Mouse (Mus musculus) megakaryocyte progenitor cell, adult 5-6 weeks (primary cell): ENCODE data around the gene Jaml. TPM values are rescaled to one million over a fixed set of nuclear protein-coding genes. Genes with fewer than 3 reads are reported as not detected.

Source experiments
- ATAC-seq: replicated peaks from 2 replicates; pipeline ENCODE4 v1.8.0; 2016; ENCODE audit warnings: mild to moderate bottlenecking, moderate TSS enrichment, inconsistent platforms; ENCODE audit not compliant: poor library complexity
- total RNA-seq, 2 experiments: library from RNA; stranded (forward) in 1 of 2; stranded (reverse) in 1 of 2; fragments of 157-497, 149-512 nt in 1 of 2; fragments of 200-1000 nt in 1 of 2; gene quantifications; 2 replicates each; pipeline versions ENCODE4 v1.2.3 to v1.2.4; 2015 to 2017

Jaml gene
- total RNA-seq, 2 experiments from 2014 or later: 0.89 to 4.6 TPM

DNA sequence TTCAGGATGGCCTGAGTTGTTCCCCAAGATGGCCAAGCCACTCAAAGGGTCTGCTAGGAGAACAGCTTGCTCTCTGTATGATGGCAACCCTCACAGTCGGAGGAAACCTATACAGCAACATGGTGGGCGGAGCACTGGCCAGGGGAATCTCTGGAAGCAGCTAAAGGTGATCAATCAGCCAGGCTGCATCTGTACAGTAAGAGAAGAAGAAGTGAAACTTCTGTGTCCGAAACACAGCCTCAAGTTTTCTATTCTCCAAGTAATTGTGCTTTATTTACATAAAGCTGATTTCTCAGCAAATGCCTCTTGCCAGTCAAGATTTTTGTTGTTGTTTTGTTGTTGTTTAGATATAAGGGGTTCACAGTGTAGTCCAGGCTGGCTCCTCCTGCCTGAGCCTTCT lies 1.1 kb upstream of the Jaml start:
- no peak for ATAC-seq

GRCm38 (mm10) chr9:45083132-45083531 lies 4.1 kb downstream of the Jaml start:
- ATAC-seq: no peak

DNA sequence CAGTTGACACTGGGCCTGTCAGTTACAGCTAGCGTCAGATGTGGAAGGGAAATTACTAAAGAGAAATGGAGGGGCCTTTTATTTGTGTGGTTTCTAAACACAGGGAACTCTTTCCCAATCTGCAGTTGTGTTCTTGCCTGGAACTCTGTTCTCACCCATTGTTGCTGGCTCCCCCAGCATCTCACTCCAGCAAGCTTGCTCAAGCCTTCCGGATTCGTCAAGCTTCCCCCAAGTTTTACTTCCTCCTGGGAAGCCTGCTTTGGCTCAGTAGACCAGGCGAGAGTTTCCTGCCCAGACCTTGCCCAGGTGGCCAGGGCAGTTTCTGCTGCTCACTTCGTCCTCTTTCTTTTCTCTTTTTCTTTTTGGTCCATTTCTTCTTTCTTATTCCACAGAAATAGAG lies 5.6 kb downstream of the Jaml start:
- peak; percentile 90 for ATAC-seq

- ATAC-seq: peak; percentile 54
Measured at GRCm38 (mm10) chr9:45085741-45086690, 7.0 kb downstream of the Jaml start.

DNA sequence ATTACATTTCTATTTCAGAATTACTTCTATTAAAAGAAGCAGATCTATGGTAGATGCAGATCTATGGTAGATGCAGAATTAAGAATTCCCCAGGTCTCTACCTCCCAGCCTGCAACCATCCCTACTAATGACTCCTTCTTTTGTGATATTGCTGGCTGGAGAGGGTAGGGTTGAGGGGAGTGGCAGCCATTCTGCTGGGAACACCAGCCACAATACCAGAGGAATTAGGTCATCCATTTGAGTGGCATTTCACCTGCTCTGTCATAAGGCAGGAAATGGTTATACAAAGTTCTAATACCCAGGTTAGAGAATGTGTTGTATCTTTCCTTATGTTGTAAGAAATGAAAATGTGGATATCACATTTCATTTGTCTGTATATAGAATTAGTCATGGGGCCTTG lies 9.1 kb downstream of the Jaml start:
- no peak for ATAC-seq

- no peak for ATAC-seq
Measured at GRCm38 (mm10) chr9:45090811-45091210, 11.8 kb downstream of the Jaml start.

DNA sequence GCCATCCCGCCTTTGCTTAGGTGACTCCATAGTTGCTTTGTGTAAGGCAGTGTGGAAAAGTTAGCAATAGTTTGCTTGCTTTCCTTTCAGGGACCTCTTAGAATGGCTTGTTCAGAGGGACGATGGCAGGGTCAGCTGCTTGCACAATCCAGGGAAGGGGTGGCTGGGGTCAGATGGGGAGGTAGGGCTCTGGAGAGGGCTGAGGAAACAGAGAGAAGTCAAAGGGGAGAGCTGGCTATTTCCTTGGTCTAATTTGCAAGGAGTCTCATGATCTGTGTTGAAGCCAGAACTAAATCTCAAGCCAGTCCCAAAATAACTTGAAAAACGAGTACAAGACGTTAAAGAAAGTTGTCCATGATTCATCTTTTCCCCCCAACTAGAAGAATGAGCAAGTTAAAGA lies 13.7 kb downstream of the Jaml start:
- ATAC-seq: no peak

- peak; percentile 79 for ATAC-seq
Measured at GRCm38 (mm10) chr9:45095149-45095937, 16.4 kb downstream of the Jaml start.

DNA sequence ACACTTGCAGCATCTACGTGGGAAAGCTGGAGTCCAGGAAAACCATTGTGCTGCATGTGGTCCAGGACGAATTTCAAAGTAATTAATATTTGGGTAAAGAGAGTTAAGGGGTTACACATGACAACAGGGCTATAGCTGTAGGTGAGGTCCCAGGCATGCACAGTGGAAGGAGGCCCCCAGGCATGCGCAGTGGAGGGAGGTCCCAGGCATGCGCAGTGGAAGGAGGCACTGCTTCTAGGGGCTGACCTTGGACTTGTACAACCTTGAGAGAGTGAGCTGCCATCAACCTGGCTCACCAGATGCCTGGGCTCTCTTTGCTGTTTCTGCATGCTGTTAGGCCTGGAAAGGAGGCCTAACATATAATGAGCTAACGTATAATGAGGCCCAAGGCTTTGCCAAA lies 18.9 kb downstream of the Jaml start:
- no peak for ATAC-seq

DNA sequence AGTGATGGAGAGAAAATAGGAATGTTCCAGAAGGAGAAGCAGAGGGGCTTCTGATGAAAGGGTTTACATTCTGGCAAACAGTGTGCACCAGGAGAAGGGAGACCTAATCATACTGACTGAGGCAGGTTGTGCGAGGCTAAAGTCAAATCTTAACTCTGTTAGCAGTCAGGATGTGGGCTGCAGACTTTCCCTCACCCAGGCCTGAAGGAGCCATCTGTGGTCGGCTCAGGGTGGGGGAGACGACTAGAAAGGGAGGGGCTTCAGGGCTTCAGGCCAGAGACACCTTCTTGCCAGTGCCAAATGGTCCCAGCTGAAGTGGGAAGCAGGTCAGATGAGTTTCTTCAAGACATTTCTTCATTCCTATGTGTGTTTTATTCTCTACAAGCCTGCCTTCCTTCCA lies 19.4 kb downstream of the Jaml start:
- peak; percentile 40; the same call in 1 of the 2 replicates for ATAC-seq

- no peak for ATAC-seq
Measured at GRCm38 (mm10) chr9:45102528-45102927, 23.5 kb downstream of the Jaml start.

DNA sequence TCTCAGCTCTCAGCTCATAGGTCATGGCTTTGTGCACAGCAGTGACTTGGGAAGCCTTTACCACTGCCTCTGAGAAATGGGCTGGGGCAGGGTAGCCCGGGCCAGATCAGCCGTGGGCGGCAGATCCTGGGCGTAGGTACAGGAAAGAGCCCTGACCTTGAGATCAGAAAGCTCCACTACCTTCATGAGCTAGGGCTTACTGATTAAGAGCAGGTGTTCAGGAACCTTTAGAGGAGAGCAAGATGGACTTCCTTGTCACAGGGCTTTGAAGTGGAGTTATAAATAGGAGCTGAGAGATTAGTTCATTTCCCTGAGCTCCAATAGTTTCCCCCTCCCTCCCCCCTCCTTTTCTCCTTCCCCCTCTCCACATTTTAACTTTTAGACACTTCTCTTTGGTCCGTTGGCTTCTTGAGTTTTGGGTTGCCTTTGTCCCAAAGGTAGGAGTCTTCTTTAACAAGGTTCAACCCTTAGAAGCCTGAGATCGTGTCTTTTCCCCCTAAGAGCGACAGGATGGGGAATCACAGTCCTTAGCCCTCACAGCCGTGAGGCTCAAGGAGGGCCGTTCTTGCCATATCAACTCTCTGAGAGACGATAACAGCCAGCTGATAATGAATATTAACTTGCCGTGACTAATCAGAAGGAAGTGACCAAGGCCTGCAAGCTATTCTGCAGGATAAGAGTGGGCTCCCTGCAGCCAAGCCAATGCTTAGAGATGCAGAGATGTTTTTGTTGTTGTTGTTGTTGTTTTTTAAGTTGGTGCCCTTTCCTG lies 24.4 kb downstream of the Jaml start:
- ATAC-seq: no peak

DNA sequence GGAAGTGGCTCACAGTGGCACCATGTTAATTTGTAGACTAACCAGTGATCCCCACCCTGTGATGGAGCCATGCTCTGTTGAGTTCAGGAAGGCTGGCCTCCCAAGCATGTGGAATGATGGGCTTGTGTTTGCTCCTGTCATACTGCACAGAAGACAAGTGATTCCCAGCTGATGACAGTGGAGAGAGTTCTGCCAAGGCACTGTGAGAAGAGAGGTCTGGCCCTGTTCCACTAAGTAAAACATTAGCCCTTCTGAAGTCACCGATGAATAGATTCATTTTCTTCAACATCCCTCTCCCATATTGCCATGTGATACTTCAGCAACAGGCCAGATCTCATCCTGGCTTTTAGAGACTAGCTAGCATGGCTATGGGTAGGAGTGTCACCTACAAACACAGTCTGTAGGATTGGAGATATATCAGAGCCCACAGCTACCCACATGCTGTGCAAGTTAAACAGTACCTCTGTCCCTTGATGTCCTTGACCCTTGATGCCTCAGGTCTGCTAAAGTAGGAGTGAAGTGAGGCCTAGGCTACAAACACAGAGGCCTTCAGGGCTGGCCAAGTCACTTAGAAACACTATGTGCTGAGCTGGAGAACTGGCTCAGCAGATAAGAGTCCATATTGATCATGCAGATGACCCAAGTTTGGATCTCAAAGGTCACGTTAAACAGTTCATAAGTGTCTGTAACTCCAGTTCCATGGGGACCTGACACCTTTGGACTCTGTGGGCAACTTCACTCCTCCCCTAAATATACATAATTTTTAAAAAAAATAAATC lies 26.8 kb downstream of the Jaml start:
- no peak for ATAC-seq

DNA sequence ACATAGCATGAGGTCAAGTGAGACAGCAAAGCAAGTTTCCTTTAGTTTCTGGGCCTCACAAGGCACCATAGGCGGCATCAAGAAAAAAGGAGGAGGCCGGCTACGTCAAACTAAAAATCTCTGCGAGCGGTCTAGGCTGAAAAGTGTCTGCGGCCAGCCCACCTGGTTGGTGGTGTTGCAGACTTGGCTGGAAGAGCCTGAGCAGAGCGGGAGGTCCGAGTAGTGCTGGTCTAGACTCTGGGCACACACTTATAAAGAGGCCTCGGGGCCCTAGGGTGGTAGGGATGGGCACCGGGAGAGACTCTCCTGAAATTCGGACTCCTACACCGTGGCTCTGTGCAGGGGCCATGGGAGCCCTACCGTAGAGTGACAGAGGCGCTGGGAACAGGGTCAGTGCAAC lies 36.7 kb downstream of the Jaml start:
- no peak for ATAC-seq

- peak; percentile 51; the same call in 1 of the 2 replicates for ATAC-seq
Measured at GRCm38 (mm10) chr9:45116819-45117218, 37.8 kb downstream of the Jaml start.

- no peak for ATAC-seq
Measured at GRCm38 (mm10) chr9:45117741-45118431, 38.9 kb downstream of the Jaml start, which contains the start of gene Scn2b. Gene Scn2b (plus strand): TSS chr9:45117782.

GRCm38 (mm10) chr9:45118552-45118951 lies 39.6 kb downstream of the Jaml start:
- ATAC-seq: no peak

- ATAC-seq: no peak
Measured at GRCm38 (mm10) chr9:45119316-45119953, 40.5 kb downstream of the Jaml start.

DNA sequence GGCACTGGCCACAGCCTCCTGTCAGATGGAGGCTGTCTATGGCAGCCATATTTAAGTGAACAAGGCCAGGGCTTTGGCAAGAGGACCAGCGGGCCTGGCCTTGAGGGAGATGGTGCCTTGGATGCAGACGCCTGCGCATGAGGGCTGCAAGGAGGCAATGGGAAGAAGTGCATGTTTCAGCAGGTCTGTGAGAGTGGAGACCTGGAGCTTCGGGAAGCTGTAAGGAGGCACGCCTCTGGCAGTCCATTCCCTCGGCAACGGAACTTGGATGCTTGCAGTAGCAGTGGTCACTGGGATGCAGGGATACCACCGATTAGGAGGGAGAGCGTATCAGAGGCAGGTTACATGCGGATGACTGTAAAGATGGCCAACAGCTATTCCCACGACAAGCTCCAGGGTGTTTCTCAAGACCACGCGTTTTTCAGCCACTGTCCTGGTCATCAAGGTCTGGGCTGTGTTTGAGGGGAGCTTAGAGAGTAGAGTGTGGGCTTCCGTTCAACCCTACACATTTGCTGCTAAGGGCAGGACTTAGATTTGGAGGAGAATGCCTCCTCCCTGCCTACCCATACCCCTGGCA lies 41.1 kb downstream of the Jaml start:
- ATAC-seq: no peak
